Mouse (Mus musculus) olfactory bulb, adult 2 months (tissue): Measurements from ENCODE around the gene Dhx37.

Source experiments
- CTCF ChIP-seq: fragments of 200-500 bp; IDR thresholded peaks from 2 replicates; pipeline ENCODE4 v1.5.1; 2012; ENCODE audit warnings: low read depth, mild to moderate bottlenecking, low read length, moderate library complexity; ENCODE audit not compliant: insufficient read depth
- POLR2A ChIP-seq: fragments of 200-500 bp; IDR thresholded peaks from 2 replicates; pipeline ENCODE4 v1.6.1; 2012; ENCODE audit warnings: mild to moderate bottlenecking, low read depth, low read length, moderate library complexity; ENCODE audit not compliant: insufficient read depth

DNA sequence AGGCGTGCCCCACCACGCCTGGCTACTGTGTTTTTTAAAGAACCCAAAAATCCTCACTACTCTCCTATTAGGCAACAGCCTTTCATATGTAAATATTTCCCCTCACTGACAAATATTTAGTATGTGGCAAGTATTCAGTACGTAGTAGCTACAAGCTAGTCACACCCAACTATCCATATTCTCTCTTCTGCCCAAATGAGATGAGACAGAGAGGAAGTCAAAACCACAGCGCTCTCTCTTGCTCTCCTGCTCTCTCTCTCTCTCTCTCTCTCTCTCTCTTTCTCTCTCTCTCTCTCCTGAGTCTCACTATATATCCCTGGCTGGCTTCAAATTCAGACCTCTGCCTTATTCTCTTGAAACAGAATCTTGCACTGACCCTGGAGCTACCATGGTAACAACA, 10.6 kb upstream of the Dhx37 start:
- TF ChIP-seq POLR2A (no peak), CTCF (no peak)
